28 mouse cellular contexts compared by ENCODE assay signal in genomic region chr5:64855199-64855598, GRCm38 (mm10).
"Had no signal": no experiment of that assay in that cellular context is flagged by ENCODE, and none has a peak within 500 bp of the region (broad histone marks: within the 10 kb centered on the region; RNA-seq: fewer than 3 reads in every experiment).

No protein-coding gene starts in this region.

- H3K4me1 ChIP-seq: hindbrain, embryonic 10.5 days; hindbrain, embryonic 12.5 days; hindbrain, embryonic 13.5 days; hindbrain, embryonic 15.5 days had no signal

- H3K27ac ChIP-seq: heart, embryonic 13.5 days; heart, embryonic 15.5 days; hindbrain, embryonic 10.5 days; hindbrain, embryonic 12.5 days; hindbrain, embryonic 13.5 days; hindbrain, embryonic 14.5 days; hindbrain, embryonic 15.5 days; hindbrain, postnatal 0 days; intestine, embryonic 15.5 days; kidney, embryonic 15.5 days; kidney, postnatal 0 days; layer of hippocampus, adult 2 months had no signal

- DNase-seq: heart, postnatal 10 days; heart, postnatal 14 days; heart, postnatal 36 days; heart, postnatal 4 days; kidney, adult 11 months; kidney, adult 18-20 months; kidney, adult 8-10 months; kidney, adult 9 months; kidney, postnatal 10 days; kidney, postnatal 14 days; kidney, postnatal 25 days; kidney, postnatal 36 days; kidney, postnatal 4 days; layer of hippocampus, adult 9-11 months; layer of hippocampus, postnatal 36 days had no signal

- H3K27me3 ChIP-seq: heart, embryonic 12.5 days; heart, embryonic 13.5 days; heart, embryonic 15.5 days; hindbrain, embryonic 12.5 days; hindbrain, embryonic 13.5 days; hindbrain, embryonic 15.5 days; intestine, embryonic 15.5 days; kidney, embryonic 15.5 days had no signal

- H3K9ac ChIP-seq: heart, embryonic 12.5 days; heart, embryonic 13.5 days; heart, embryonic 15.5 days; hindbrain, embryonic 12.5 days; hindbrain, embryonic 13.5 days; hindbrain, embryonic 14.5 days; hindbrain, embryonic 15.5 days; intestine, embryonic 15.5 days; kidney, embryonic 15.5 days had no signal

- H3K4me3 ChIP-seq: heart, embryonic 12.5 days; heart, embryonic 13.5 days; heart, embryonic 15.5 days; hindbrain, embryonic 10.5 days; hindbrain, embryonic 12.5 days; hindbrain, embryonic 13.5 days; hindbrain, embryonic 15.5 days; intestine, embryonic 15.5 days; kidney, embryonic 15.5 days; layer of hippocampus, adult 2 months had no signal

- H3K36me3 ChIP-seq: heart, embryonic 12.5 days; heart, embryonic 13.5 days; heart, embryonic 15.5 days; hindbrain, embryonic 10.5 days; hindbrain, embryonic 12.5 days; hindbrain, embryonic 13.5 days; hindbrain, embryonic 15.5 days; intestine, embryonic 15.5 days; kidney, embryonic 15.5 days had no signal

- H3K9me3 ChIP-seq: hindbrain, embryonic 15.5 days; intestine, embryonic 15.5 days had no signal
